In genomic region chr19:26747571-26748539, GRCm38 (mm10) we compare ENCODE assay signal across 8 mouse cellular contexts.
A peak's percentile ranks its signal among the peaks of the same experiment; 100 is the strongest.
DNase-seq lines count a peak whose midpoint lies in the region; ATAC-seq lines count a peak whose summit lies in the region.

No protein-coding gene starts in this region.

- H3K27me3 ChIP-seq in embryonic facial prominence, embryonic 12.5 days: no peaks in the 10 kb centered on the region
- H3K27me3 ChIP-seq in heart, embryonic 10.5 days (ENCODE audit: insufficient read depth, poor library complexity, severe bottlenecking): no peaks in the 10 kb centered on the region
- H3K27me3 ChIP-seq in kidney, embryonic 14.5 days (ENCODE audit: control insufficient read depth, insufficient read depth, low read length): no peaks in the 10 kb centered on the region
- H3K27me3 ChIP-seq in stomach, embryonic 15.5 days (replicated peaks): no peaks in the 10 kb centered on the region

- H3K9me3 ChIP-seq in embryonic facial prominence, embryonic 12.5 days: no peaks in the 10 kb centered on the region
- H3K9me3 ChIP-seq in heart, embryonic 10.5 days: no peaks in the 10 kb centered on the region
- H3K9me3 ChIP-seq in kidney, embryonic 14.5 days (ENCODE audit: control insufficient read depth, low read length): no peaks in the 10 kb centered on the region
- no peaks in the 10 kb centered on the region for H3K9me3 ChIP-seq in stomach, embryonic 15.5 days

- peak overlapping the region; percentile 70 for H3K4me2 ChIP-seq in embryonic facial prominence, embryonic 12.5 days (replicated peaks)
- peak overlapping the region; percentile 75 for H3K4me2 ChIP-seq in kidney, embryonic 14.5 days (replicated peaks; ENCODE audit: low read depth, low read length)
- peak overlapping the region; percentile 76 for H3K4me2 ChIP-seq in stomach, embryonic 15.5 days

- H3K4me1 ChIP-seq in embryonic facial prominence, embryonic 12.5 days: peaks cover 17% of the 10 kb centered on the region; the same call in 1 of the 2 replicates
- H3K4me1 ChIP-seq in heart, embryonic 10.5 days: peaks cover 15% of the 10 kb centered on the region; the same call in 1 of the 2 replicates
- H3K4me1 ChIP-seq in kidney, embryonic 14.5 days (ENCODE audit: control insufficient read depth, insufficient read depth, low read length): peaks cover 15% of the 10 kb centered on the region; the same call in 1 of the 2 replicates
- peaks cover 12% of the 10 kb centered on the region; the same call in 1 of the 2 replicates for H3K4me1 ChIP-seq in stomach, embryonic 15.5 days

- H3K4me3 ChIP-seq in embryonic facial prominence, embryonic 12.5 days: peak overlapping the region; percentile 44
- peak overlapping the region; percentile 70 for H3K4me3 ChIP-seq in heart, embryonic 10.5 days
- H3K4me3 ChIP-seq in kidney, embryonic 14.5 days (ENCODE audit: low read length): peak overlapping the region; percentile 53
- peak overlapping the region; percentile 56 for H3K4me3 ChIP-seq in stomach, embryonic 15.5 days (replicated peaks)

- 0% methylated on average over 36 of the region's 36 CpGs for WGBS in embryonic facial prominence, embryonic 12.5 days
- under 1% methylated on average over 36 of the region's 36 CpGs for WGBS in heart, embryonic 10.5 days
- under 1% methylated on average over 36 of the region's 36 CpGs for WGBS in kidney, embryonic 14.5 days
- WGBS in stomach, embryonic 15.5 days: under 1% methylated on average over 36 of the region's 36 CpGs

- 0 out of 2 replicates have a peak, but pooled peaks cover 2% of the 10 kb centered on the region for H3K36me3 ChIP-seq in embryonic facial prominence, embryonic 12.5 days
- no peaks in the 10 kb centered on the region for H3K36me3 ChIP-seq in heart, embryonic 10.5 days
- no peaks in the 10 kb centered on the region for H3K36me3 ChIP-seq in kidney, embryonic 14.5 days (ENCODE audit: control insufficient read depth, insufficient read depth, low read length)
- H3K36me3 ChIP-seq in stomach, embryonic 15.5 days: no peaks in the 10 kb centered on the region

- H3K9ac ChIP-seq in embryonic facial prominence, embryonic 12.5 days: peak overlapping the region; percentile 59
- peak overlapping the region; percentile 77 for H3K9ac ChIP-seq in kidney, embryonic 14.5 days (ENCODE audit: low read depth, low read length)
- H3K9ac ChIP-seq in stomach, embryonic 15.5 days: peak overlapping the region; percentile 32

- DNase-seq in A20 (ENCODE audit: low read depth, low spot score) (peak; percentile 87), liver (peak; percentile 49)
- peak; percentile 53 for DNase-seq in adrenal gland, postnatal 25 days
- peak; percentile 88 for DNase-seq in heart, embryonic 10.5 days (ENCODE audit: low spot score)

- ATAC-seq in embryonic facial prominence, embryonic 12.5 days (ENCODE audit: insufficient number of reproducible peaks, insufficient read depth, low FRiP score, low TSS enrichment): peak; percentile 89
- peak; percentile 92 for ATAC-seq in kidney, embryonic 14.5 days (ENCODE audit: low FRiP score, low TSS enrichment)
- ATAC-seq in monocyte, adult 5-6 weeks (replicated peaks; ENCODE audit: insufficient number of reproducible peaks, low FRiP score, low TSS enrichment, poor library complexity, severe bottlenecking): peak; percentile 74
- ATAC-seq in stomach, embryonic 15.5 days (ENCODE audit: insufficient read depth, low FRiP score, low read depth): peak; percentile 87

- peak overlapping the region; percentile 99 for H3K27ac ChIP-seq in embryonic facial prominence, embryonic 12.5 days
- peak overlapping the region; percentile 92 for H3K27ac ChIP-seq in heart, embryonic 10.5 days
- peak overlapping the region; percentile 100 for H3K27ac ChIP-seq in kidney, embryonic 14.5 days (ENCODE audit: low read depth, low read length)
- H3K27ac ChIP-seq in stomach, embryonic 15.5 days: peak overlapping the region; percentile 97

Comparison
In these comparisons a context has a peak if more than half of its experiments do, and no peak if none do; other contexts are left out.
1. Peak in every context shown above with its lines: DNase-seq, ATAC-seq, H3K4me3 ChIP-seq and H3K27ac ChIP-seq.